Mouse (Mus musculus) brain, embryonic 14.5 days (tissue): ENCODE data around the gene Pid1.
"Not testable (repeated sequence)": the region's sequence is repeated elsewhere in the genome, so short reads cannot be mapped to it uniquely, and the experiment has no call there.

Experiments
- CTCF ChIP-seq: fragments of 200-500 bp; IDR thresholded peaks from 2 replicates; pipeline ENCODE4 v1.5.1; 2012; ENCODE audit warnings: inconsistent platforms, mild to moderate bottlenecking, moderate library complexity, borderline replicate concordance; ENCODE audit not compliant: insufficient read depth, insufficient read length; ENCODE audit errors: extremely low read depth
- POLR2A ChIP-seq: fragments of 200-500 bp; IDR thresholded peaks from 2 replicates; pipeline ENCODE4 v1.6.1; 2012; ENCODE audit warnings: mild to moderate bottlenecking, inconsistent platforms, borderline replicate concordance; ENCODE audit not compliant: poor library complexity, insufficient read depth, insufficient read length, severe bottlenecking; ENCODE audit errors: extremely low read depth

DNA sequence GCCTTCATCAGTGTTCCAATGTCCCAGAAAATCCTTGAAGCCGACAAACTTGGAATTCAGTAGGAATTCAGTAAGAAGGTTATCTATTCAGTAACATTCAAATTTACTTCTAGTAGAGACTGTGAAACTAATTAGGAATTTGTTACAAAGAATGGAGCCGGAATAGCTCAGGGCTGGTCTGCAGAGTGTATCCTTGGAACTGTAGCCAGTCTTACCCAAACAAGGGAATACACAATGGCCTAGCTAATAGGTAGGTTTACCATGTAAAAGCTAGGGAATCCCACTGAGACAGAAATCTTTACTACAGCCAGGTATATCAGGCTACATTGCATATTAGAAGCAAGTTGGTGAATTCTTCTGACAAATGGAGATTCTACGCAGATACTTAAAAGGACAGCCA, 31.2 kb downstream of the Pid1 start:
- not testable (repeated sequence) for TF ChIP-seq POLR2A, CTCF
